Mouse (Mus musculus) erythroblast, embryonic 14.5 days (primary cell): ENCODE data around the gene Sgip1.

ENCODE experiments used
- GATA1 ChIP-seq: IDR thresholded peaks from 2 replicates; pipeline ENCODE4 v1.6.1; 2012; ENCODE audit warnings: low read length, inconsistent platforms, mixed read lengths
- TAL1 ChIP-seq: IDR thresholded peaks from 3 replicates; pipeline ENCODE4 v1.6.1; 2012; ENCODE audit warnings: low read length, inconsistent platforms, mixed read lengths

DNA sequence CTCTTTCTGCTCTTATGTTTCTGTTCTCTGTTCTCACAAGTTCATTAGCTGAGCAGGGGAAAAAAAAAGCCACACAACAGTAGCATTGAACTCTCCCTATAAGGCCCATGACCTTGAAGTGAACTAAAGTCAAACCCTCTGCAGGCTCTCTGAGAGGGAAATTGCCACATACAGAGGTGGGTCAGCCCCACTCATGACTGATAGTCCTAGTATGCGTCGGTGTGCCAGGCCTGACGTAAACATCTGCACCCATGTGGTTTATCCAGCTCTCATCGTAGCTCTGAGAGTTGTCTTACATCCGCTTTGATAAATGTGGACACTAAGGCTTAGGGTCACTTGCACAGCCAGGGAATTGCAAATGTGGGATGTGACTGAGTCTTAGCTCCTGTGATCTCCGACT lies 38.8 kb downstream of the Sgip1 start:
- TF ChIP-seq TAL1 (no peak), GATA1 (no peak)
